Mouse (Mus musculus): ENCODE data around the gene Hectd2. TPM values are rescaled to one million over a fixed set of nuclear protein-coding genes. Genes with fewer than 3 reads are reported as not detected.

Hectd2 gene
- total RNA-seq, 2 experiments from 2014 or later = 4.3 to 4.8 TPM

DNA sequence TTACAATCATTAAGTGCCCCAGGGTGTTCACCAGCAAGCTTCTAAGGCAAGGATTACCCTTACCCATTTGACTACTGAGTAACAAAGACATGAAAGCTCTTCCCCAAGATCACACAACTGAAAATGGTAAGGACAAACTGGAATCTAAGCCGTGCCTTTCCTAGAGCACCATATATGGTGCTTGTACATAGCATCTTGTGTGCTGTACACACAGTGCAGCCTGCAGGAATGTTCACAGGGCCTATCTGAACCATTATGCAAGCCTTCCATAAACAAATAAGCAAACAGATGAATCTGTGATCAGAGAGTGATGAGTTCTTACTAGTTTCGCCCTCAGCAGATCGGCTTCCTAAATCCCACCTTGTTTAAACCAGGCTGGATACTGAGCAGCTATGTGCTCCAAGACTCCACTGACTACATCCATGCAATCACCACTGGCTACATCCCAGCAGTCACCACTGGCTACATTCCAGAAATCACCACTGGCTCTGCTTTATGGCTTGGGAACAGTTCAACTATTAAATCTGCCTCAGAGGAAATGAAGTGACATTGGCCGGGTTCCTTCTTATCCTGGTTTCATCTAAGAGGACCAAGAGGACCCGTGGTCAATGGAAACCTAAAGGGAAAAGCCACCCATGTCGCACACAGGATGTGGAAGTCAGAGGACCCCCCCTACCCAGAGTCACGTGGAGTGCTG is 91.8 kb downstream of the Hectd2 start:
- DNase-seq = no peak

DNA sequence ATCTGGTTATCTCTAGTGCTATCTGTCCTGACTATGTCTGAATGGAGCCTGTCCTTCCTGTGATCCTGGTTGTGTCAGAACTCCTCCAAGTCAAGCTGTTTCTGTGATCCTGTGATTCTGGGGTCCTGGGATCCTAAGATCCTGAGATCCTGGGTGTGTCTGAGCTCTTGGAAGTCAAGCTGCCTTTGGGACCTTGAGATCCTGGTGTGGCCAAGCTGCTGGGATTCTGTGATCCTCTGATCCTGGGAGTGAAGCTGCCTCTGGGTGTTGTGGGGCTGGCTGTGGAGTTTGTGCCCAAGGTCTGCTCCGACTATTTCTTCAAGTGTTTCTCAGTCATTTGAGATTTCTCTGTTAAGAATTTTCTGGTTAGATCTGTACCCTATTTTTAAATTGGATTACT is 98.2 kb downstream of the Hectd2 start:
- no peak for DNase-seq

DNA sequence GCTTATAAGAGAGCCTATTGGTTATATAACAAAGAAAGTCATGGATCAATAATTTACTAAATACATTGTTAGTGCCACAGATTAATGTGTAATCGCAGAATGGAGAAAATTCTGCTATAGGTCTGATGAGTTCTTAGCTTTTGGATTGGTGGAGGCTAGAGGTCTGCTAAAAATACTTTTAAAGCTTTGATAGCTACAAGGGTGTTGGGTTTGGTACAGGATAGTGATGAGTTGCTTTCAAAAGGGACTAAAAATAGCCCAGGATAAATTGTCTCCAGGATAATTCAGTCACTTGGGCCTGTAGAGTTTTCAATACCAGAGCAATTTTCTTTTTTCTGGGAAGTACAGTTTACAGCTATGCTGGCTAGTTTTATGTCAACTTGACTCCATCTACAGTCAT is 108.3 kb downstream of the Hectd2 start:
- DNase-seq = no peak

DNA sequence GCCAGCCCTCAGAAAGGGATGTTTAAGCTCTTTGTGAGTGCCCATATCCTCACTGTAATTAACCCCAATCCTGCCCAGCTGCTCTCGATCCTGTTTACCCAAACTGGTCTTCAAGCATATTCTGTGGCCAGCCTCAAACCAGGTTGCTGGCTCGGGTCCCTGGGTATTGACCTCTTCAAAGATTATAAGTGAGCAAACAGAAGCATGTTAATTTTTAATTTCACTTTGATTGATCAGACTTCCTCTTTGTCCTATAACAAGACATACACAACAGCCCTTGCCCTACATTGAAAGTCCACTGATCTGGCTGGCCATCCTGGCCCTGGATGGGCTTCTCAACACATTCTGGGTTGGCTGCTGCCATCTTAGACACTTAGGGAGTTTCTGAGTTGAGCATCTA is 109.5 kb downstream of the Hectd2 start:
- no peak for DNase-seq

DNA sequence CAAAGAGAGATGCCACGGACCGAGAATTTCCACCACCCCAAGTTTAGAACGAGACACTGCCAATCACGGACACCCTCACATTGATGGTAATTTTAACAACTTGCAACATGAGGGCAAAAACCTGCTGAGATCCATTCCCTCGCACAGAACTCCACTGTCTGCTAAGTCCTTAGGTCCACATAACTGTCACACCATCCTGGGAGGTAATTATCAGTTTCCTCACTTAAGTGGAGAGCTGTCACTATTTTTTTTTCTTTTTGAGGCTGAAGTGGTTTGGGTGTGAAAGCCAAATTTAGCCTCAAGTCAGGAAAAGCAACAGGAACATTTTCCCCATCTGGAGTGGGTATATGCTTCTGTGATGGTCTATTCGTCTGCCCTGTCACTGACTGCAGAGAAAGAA is 110.0 kb downstream of the Hectd2 start:
- no peak for DNase-seq

DNA sequence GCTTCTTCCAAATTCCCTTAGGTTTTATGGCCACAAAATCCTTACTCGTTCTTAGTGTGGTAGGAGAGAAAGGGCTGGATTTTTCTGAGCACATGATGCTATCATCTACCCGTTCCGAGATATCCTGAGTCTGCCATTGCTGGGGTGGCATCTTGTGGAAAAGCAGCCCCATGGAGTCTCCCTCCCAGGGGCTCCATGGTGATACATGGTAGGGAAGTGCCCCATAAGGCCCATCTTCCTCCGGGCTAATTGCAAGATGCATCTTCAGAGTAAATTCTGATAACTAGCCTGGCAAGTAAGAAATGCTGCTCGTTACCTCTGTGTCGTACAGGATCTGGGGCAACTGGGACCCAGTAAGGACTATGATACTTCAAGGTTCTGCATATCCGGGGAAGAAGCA is 110.8 kb downstream of the Hectd2 start:
- DNase-seq = no peak

DNA sequence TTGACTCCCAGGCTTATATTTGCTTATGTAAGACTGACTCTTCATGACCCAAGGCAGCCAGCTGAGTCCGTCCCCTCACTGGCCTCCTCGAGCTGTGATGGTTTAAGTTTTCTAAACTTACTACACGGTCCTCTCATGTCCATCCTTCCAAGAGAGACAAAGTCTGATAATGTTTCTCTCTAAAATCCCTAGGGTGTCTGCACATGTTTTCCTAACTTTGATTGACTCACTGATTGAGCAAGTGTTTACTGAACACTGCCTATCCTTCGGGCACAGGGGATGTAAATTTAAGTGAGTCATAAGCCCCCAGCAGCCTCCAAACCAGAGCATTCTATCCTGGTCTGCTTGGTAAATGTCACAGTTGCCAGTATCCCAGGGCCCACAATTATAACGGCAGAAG is 111.2 kb downstream of the Hectd2 start:
- DNase-seq = no peak

DNA sequence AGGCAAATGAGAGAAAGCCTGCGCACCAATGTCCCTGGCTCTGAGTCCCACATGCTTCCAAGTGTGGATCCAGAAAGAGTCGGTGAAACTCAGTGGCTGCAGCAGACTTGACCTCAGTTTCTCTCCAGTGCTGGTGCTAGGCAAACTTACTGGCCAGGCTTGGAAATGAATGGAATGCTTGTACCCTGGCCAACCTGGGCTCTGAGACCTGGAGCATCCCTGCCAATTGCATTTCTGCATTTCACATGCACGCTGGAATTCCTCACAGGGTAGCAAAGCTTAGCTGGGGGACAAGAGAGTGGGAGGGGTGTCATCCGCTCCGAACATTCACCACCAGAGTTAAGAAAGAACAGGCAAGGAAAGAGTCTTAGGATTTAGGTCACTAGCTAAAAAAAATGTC is 112.0 kb downstream of the Hectd2 start:
- no peak for DNase-seq

DNA sequence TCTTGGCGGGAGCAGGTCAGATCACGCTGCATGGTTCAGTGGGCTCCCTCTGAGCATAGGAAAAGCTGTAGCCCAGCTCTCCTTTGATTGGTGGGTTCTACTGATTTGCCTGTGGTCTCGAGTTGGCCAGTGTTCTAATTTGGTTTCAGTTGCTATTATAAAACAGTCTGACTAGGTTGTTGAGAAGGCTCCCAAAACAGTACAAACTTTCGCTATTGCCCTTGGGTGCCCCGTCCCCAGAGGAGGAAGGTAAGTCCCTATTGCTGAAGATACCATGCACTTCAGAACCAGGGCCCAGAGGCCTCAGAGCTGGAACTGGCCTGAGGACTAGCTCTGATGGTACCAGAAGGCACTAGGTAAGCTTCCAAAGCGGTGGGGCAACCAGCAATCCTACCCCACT is 112.9 kb downstream of the Hectd2 start:
- DNase-seq = no peak

DNA sequence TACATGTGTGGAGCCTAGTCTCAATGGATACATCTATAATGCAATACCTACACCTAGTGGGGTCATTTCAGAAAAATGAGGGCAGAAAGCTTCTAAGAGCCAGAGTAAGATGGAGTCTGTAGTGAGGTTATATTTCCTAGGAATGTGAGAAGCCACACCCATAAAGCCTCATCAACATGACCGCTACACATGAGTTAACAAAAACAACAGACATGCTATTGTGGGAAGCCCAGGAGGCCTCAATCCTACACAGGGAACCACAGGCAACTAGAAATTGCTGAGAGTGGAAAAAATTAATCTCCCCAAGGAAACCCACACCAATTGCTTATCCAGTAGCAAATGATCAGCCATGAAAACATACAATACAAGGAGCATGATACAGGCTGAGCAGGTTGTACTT is 113.7 kb downstream of the Hectd2 start:
- no peak for DNase-seq

DNA sequence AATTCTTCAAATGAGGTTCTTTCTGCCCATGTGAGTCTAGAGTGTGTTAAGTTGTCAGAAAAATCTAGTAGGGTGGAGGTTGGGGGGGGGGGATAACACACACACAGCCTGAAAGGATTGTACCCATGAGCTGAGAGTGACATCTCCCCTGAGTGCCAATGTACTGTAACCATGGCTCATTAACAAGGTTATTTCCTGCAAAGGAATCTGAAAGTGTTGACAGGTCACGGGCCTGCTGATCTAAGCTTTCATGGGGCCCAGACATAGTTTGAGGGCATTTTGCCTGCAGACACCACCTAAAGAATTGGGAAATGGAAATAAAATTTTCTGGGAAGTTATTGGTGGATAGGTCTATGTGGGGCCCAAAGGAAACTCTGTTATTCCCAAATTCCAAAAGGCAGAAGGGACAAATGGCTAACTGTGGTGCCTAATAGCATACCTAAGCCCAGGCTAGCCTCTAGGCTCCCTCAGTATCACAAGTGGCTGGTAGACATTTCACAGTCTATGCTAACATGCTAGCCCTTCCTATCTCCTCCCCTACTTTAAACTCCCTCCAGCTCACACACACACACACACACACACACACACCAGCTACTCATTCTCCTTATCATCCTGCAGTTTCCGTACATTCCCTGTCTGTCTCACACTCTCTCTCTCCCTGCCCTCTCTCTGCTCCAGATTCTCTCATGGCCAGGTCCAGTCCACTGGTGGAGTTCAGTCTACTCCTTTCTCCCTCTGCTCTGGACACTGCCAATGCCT is 114.6 kb downstream of the Hectd2 start:
- DNase-seq = no peak

DNA sequence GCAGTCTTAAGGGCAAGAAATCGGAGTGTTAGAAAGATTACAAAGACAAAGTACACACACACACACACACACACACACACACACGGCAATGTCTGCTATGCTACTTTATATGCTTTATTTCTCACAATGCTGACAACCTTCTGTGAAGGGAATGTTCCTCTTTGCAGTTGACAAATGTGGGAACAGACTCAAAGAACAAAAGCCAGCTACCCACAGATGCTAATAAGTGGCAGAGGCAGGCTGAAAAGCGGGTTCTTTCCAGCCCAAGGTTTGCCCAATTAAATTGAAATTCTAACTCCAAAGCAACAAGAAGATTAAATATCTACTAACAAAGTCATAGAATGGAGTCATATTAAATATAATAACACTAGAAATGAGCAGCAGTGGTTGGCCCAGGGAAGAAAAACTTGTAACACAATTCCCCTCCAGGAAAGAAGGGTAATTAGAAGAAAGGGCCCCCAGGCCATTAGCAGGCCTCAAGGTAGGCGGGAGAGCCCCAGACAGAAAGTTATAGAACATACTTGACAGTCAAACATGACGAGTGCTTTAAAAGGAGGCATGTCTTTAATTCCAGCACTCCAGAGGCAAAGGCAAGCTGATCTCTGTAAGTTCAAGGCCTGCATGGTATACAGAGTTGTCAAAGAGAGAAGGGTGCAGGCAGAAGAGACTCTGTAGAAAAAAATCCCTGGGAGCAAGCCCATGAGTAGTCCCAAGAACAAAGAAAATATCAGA is 115.4 kb downstream of the Hectd2 start:
- no peak for DNase-seq

Other genes with a start within 250 kb of the Hectd2 start
- 10 to 100 TPM; 16.8 to 17.2 TPM for gene Pcgf5, start 206.3 kb upstream of the Hectd2 start, total RNA-seq (2021)
- 100 to 1,000 TPM in 1 of 2 experiments, 10 to 100 TPM in 1; 85.4 to 102 TPM for gene Ppp1r3c, start 182.0 kb downstream of the Hectd2 start, total RNA-seq (2021)

All from gastrocnemius, postnatal 10 days (tissue).